Mouse (Mus musculus) kidney, adult 2 months (tissue): ENCODE data around the gene Kdm5b.

ENCODE experiments used
- CTCF ChIP-seq: fragments of 200-500 bp; conservative IDR thresholded peaks from 2 replicates; pipeline ENCODE4 v1.5.1; 2011; ENCODE audit warnings: low read depth, mild to moderate bottlenecking, control low read depth, low read length, moderate library complexity, mixed read lengths; ENCODE audit not compliant: insufficient read depth, insufficient read length
- POLR2A ChIP-seq: fragments of 200-500 bp; IDR thresholded peaks from one replicate; pipeline ENCODE4 v1.6.1; 2011; ENCODE audit warnings: low read depth, low read length, control low read depth

- TF ChIP-seq CTCF: no peak
- TF ChIP-seq POLR2A: no peak
Observed at GRCm38 (mm10) chr1:134609172-134609571, 49.2 kb downstream of the Kdm5b start.
